Mouse (Mus musculus): ENCODE data around the gene Gcnt3.

The Gcnt3 gene

DNA sequence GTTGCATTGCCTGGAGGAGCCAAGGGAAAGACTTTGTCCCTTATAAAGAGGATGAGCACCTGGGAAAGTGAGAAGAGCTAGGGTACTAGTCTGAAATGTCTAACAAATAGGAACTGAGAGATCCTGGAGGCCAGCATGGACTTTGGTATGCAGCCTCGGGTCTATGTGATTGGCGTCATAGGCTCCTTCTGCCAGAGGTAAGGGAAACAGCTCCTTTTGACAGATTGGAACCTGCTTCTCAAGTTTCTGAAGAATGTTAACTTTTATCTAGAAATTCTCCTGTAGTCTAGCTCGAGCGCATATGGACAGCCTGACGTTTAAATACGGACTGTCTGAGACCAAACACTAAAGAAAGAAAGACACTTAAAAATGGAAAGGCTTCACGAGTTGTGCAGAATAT, at the start of gene Gcnt3:
TSS of gene Gcnt3 (minus strand) at position 101 of the 400 bp plus-strand sequence.
- DNase-seq (ENCODE audit: low spot score), result no peak

DNA sequence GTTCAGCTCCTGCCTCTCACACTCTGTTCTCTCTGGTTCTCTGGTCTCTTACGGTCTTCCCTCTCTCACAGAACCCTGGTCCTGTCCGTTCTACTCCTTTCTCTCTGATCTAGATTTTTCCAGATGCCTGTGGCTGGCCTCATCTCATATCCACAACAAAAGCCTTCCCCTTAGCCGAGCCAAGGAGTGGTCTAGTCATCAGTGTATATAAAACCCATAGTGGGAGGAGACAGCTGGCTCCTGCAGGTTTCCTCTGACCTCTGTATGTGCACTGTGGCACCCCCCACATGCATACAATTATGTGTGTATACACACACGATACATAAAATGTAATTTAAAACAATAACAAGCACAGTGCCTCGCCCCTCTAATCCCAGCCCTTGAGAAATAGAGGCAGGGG, 49.5 kb upstream of the Gcnt3 start:
- no peak for DNase-seq (ENCODE audit: low spot score)

DNA sequence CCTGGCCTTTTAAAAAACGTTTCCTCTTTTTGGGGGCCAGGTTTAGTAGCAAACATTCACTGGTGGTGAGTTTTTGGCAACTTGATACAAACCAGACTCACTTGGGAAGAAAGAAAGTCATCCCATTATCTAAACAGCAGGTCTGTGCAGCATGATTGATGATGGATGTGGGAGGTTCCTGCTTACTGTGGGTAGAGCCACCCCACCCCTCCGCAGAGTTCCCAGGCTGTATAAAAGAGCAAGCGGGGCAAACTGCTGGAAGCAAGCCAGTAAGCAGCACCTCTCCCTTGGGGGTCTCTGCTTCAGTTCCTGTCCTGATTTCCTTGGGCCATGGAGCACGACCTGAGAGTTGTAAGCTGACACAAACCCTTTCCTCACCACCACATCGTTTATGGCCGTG, 48.2 kb upstream of the Gcnt3 start:
- peak; percentile 7 for DNase-seq (ENCODE audit: low spot score)

DNA sequence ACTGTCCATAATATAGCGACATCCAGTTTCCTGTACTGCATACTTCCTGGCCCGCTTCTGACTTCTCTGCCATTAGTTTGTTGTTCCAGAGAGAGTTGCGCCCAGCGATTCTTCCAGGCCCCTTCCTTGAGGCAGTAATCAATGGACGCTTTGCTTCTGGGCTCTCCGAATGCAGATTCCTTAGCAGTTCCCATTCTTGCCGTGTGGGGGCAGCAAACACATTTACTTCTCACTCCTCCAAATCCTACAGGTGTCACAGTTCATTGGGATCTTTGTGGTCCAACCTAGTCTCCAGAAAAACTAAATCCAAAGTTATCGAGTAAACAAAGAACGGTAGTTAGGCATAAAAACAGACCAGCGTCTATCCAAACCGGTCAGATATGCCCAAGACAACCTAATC, 46.2 kb upstream of the Gcnt3 start:
- peak; percentile 24 for DNase-seq (ENCODE audit: low spot score)

DNA sequence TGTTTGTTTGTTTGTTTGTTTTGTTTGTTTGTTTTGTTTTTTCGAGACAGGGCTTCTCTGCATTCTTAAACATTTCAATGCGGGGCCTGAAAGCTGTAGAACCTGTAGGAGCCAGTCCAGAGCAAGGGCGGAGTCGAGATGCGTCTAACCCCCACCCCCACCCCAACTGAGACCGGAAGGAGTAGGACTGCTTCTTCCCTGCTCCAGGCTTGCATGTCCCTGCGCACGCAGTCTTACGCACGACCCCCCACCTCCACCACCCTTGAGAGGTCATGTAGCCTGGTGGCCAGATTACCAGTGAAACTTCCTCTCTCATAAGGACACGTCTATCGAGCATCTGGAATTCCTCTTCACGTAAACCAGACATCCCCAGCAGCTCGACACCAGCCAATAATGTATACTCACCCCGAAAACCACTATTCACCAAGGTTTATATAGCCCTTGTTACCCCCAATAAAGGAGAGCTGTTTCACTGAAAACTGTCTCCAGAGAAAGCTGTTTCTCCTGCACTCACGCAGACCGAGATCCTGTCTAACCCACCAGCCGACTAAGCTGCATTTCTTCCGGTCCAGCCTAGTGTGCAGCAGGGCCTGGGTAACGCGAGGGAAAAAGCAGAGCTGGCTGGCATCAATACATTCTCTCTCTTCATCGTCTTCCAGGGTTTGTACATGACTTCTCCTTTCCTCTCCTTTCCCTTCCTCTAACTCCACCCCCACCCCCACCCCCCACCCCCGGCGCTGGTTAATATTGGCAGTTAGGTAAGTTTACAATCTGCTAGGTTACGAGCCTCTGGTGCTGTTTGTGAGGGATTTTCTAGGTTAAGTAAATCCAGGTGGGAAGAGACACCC, 44.7 kb upstream of the Gcnt3 start:
- peak; percentile 14 for DNase-seq (ENCODE audit: low spot score)

DNA sequence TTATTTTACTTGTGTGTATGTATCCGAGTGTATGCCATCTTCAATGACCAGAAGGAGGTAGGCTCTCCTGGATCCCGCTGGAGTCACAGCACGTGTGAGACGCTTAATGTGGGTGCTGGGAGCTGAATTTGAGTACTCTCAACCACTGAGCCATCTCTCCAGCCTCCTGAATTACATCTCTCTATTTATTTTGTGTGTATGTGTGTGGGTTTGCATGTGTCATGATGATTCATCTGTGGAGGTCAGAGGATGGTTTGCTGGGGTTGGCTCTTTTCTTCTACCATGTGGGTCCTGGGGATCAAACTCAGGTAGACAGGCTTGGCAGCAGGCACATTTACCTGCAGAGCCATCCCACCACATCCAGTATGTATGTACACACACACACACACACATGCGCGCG, 43.9 kb upstream of the Gcnt3 start:
- no peak for DNase-seq (ENCODE audit: low spot score)

DNA sequence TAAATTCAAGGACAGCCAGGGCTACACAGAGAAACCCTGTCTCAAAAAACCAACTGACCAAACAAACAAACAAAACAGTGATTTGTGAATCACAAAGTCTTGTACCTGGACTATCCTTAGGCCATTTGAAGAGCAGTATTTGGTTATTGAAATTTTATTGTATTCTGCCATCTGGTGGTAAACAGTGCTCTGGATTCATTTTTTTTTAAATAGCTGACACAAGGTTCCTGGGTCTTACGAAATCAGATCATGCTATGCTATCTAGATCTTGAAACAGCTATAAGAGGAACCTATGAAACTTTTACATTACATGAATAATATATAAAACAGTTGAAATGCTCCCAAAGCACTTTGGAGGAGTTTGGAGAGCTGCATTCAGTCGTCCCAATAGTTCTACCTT, 43.1 kb upstream of the Gcnt3 start:
- DNase-seq (ENCODE audit: low spot score), result no peak

DNA sequence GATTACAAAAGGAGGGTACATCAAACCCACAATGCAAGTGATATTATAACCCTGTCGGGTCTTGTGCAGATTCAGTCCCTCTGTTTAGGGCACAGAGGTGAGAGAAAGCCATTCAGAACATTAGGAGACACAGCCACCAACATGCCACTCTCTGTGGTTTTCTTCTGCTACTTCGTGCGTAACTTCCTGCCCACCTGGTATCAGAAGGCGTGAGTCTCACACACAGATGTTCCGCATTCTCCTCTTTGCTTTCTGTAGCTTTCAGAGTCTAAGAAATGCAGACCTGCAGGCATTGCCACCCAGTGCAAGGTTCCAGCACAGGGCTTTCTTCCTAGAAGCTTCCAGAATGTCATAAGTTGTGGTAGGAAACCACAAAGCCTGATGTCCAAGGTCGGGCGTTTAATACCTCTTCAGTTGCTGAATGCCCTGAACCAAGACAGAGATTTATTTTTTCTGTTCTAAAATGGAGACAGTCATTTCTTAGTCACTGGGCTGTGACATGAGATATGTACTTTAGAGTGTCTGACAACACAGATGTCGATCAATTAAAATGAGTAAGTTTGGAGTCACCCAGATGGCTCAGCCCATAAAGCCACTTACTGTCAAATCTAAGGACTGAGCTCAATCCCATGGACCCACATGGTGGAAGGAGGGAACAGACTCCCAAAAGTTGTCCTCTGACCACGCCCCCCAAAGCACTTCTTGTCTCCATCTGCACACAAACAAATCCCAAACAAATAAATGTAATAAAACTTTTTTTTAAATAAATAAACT, 42.3 kb upstream of the Gcnt3 start:
- no peak for DNase-seq (ENCODE audit: low spot score)

DNA sequence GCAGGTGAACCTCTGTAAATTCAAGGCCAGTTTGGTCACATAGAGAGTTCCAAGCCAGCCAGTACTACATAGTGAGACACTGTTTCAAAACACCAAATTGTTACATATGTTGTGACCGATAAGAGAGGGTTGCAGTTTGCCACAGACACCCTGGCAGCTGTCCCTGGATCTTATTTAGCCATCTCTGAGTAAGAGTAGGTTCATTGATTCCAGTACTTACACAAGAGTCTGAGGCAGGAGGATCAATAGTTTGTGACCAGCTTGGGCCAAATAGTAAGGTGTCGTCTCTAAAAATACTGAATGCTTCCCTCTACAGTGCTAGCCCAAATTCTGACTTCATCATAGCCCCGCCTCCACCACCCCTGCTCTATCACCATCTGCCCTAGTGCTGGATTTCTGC, 40.1 kb upstream of the Gcnt3 start:
- no peak for DNase-seq (ENCODE audit: low spot score)

DNA sequence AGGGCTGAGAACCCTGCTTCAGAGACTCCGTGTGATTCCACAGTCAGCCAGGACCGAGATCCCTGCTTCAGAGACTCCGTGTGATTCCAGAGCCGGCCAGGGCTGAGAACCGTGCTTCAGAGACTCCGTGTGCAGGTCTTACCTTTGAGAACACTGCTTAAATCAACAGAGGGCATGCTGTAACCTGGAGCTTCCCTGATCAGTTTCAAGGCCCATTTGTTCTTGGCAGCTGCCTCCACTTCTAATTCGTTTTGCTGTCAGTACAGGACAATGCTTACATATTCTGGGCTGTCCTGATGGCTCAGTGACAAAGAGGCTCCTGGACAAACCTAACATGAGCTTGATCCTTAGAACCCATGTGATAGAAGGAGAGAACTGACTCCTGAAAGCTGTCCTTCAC, 39.3 kb upstream of the Gcnt3 start:
- no peak for DNase-seq (ENCODE audit: low spot score)

DNA sequence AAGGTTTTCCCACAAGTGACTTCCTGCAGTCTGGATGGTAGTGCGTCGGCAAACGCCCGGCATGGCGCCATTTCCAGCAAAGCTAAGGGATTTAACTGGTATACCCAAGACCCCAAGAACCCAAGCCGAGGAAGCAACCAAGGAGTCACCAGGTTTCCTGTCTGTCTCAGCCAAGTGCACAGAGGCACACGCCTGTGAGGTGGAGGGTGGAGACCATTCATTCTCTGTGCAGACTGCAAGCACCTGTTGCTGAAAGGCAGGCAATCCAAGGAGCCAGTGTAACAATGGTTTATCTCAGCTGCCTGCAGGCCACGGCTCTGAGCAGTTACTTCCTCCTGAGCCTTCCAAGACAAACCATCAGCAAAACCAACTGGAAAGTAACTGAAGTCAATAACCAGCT, 34.5 kb upstream of the Gcnt3 start:
- no peak for DNase-seq (ENCODE audit: low spot score)

DNA sequence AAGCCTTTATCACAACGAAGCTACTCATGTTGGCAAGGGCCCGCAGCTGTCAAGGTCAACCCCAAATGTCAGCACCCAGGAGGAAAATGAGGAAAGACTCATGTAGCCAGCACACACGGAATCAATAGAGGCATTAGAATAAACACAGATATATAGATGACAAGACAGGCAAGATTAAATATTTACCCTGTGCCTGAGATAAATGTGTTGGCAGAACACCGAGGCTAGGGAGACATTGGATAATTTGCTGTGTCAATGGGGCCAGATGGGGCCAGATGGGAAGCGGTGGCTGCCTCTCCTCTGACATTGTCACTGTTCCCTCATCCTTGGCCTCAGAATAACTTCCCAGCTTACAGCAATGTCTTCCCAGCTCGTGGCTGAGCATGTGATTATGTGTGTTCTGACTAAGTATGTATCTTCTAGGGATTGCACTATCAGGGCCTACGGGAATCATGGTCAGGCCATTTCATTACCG, 32.1 kb upstream of the Gcnt3 start:
- DNase-seq (ENCODE audit: low spot score), result no peak

DNA sequence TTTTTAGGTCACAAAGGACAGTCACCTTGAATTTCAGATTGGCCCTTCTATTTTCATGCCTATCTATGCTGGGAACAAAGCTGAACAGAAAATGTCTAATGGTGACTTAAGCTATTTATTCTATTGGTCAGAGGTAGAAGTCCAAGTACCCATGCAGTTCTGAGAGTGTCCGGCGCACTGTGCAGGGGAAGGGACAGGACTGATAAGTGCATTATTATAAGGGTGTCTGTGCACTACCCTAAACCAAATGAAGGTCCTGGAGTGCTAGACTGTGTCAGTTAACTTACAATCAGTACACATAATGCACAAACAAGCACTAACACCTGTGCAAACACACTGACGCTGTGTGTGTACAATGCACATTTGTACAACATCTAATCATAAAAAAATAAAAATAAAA, 29.6 kb upstream of the Gcnt3 start:
- DNase-seq (ENCODE audit: low spot score), result no peak

DNA sequence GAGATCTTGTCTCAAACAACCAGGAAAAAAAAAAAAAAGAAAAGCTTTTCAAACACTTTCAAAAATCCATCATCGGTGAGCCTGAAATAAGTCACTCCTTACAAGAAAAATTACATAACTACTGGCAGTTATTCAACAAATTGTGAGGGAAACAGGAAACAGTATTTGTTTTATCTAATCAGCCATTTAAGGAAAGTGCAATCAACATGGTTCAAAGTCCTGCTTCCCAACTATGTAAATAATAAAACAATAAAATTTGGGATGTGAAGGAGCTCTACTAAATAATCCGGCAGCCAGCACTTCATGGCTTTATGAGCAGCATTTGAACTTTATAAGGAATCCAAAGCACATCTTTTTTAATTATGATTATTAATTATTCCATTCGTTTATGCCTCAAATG, 24.1 kb upstream of the Gcnt3 start:
- no peak for DNase-seq (ENCODE audit: low spot score)

DNA sequence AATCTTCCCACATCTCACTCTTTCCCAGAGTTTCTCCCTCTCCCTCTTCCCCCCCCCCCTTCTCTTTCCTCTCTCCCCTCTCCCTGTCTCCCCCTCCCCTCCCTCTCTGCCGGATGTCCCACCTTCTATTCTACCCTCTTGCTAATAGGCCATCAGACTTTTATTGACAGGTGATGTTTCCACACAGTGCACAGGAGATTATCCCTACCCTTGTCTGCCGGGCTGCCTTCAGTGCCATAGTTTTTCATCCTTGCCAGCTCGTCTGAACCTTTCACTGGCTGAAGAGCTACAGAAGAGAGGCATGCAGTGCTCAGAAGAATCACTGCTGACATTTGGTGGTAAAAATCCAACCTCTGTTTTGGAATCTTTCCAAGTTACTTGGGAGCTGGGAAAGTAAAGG, 15.5 kb upstream of the Gcnt3 start:
- DNase-seq (ENCODE audit: low spot score), result no peak

DNA sequence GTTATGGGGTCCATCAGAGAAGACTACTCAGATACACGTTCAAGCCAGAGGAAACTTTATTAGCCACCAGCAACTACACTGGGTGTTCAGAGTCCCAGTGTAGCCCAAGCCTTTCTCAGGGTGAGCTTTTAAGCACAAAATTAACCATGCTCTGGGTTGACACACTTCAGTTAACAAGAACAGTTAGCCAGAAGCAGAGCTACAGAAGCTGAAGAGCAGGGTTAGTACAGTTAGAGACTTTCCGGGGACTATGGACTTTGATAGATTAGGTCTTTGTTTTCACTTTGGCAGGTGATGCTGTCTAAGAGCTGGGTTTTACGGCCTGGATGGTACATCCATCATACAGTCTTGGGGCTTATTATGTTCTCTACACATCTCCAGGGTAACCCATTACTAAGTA, 14.8 kb upstream of the Gcnt3 start:
- DNase-seq (ENCODE audit: low spot score), result no peak

DNA sequence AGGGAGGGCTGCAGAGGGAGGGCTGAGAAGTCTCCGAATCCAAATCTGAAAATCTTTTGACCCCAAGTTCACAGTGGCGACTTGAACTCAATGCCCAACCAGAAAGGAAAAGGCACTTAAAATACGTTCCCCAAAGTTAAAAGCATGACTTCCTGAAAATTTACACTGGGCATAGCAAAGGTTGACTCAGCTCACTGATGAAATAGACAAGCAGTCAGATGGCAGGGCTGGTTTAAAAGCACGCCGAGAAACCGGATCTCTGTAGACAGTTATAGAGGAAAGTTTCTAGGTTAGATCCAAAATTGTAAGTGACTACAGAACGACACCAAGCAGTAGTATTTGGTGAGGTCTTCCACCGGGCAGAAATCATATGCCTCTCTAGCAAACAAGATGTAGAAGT, 12.0 kb upstream of the Gcnt3 start:
- no peak for DNase-seq (ENCODE audit: low spot score)

DNA sequence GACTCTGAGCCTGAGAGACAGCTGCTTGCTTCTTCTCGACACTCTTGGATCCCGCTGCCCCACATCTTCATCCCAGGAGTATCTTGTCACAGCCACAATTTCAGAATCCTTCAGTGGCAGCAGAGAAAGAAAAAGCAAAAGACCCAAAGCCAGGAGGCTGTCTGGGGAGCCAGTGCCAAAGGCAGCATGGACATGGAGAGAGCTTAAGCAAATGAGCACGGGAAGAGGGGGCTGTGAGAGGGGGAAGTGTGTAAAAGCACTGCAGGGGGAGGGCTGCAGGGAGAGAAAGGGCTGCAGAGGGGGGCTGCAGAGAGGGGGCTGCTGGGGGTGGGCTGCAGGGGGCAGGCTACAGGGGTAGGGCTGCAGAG, 11.5 kb upstream of the Gcnt3 start:
- no peak for DNase-seq (ENCODE audit: low spot score)

DNA sequence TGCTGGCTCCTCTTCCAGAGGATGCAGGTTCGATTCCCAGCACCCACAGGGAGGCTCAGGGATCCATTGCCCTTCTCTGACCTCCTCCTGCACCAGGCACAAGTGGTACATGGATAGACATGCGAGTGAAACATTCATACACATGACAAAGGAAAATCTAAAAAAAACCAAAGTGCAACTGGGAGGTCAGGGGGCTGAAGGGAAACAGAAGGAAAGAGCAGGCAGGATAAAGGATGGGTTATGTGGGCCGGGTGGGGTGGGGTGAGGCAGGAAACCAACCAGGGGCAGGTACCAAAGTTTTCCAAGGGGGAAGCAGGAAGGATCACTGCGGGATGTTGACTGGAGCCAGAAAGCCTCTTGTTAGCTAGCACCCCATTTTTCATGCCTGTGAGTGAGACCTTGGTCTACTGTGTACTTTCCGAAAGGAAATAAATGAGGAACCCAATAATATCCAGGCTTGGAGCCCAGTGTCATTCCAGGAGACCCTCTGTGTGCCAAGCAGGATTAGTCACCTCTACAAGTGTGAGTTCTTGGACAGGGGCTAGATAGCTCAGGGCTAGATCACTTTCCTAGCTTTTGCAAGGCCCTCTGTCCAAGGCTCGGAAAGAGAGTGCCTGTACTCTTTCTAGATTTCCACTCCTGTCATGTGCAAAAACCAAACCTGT, 11.0 kb upstream of the Gcnt3 start:
- no peak for DNase-seq (ENCODE audit: low spot score)

DNA sequence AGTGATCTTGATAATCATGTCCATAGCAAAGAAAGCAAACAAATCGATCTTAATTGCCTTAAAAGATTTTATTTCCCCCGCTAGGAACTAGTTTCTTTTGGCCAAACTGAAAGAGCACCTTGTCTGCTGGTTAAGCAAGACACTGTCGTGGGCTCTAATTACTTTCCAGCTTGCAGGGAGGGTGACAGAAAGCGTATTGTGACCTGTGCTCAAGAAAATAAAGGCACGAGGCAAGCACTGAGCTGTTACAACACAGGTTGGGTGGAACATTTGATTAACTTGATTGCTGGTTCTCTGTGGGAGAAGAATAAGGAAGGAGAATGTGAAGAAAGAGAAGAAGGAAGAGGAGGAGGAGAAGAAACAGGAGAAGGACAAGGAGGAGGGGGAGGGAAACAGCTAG, 10.4 kb upstream of the Gcnt3 start:
- no peak for DNase-seq (ENCODE audit: low spot score)

DNA sequence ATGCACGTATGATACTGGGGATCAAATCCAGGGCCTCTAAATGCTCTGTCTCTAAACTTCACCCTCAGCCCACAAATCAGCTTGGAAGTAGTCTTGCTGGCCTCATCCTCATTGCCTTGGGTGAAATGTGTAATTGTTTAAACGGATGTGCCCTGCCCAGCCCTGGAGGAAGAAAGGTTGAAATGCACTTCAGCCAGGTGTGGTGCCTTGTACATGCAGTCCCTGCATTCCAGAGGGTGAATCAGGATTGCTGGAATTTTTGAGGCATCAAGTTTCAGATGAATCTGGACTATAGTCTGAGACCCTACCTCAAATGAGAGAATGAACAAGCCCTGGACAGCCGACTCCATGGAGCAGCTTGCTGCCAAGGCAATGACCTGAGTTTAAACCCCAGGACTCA, 10.0 kb upstream of the Gcnt3 start:
- no peak for DNase-seq (ENCODE audit: low spot score)

DNA sequence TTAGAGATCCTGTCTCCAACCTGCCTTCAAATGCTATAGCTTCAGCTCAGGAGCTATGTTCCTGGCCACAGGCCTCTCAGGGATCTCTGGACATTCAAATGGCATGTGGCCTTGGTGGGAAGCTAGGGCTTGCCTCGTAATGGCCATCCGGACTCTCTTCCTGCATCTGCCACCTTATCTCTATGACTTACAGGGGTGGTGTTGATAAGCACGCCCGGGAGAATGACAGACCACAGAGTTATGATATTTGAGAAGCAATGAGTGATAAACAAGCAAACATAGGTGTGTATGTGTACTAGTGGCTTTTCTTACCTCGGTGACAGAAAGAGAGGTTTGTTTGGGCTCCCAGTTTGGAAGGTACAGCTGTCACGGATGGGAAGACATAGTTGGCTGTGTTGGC, 8.4 kb upstream of the Gcnt3 start:
- no peak for DNase-seq (ENCODE audit: low spot score)

DNA sequence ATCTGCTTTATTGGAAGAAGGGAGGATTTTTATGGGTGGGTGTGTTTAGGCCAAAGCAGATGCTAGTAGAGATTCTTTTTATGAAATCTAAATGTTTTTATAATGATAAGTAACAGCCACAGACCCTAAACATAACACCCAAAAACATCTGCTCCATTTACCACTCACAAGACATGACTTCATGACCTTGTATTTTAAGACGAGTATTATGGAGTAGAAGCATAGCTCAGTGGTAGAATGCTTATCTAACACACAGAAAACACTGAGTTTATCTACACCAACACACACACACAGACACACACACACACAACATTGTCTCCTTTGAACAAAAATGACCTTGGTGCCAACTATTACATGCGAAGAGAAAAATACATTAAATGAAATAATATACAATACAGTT, 7.0 kb upstream of the Gcnt3 start:
- DNase-seq (ENCODE audit: low spot score), result no peak

Measured in yolk sac, embryonic 10.5 days (tissue).